Mouse (Mus musculus) hindbrain, embryonic 16.5 days (tissue): ENCODE measurements around the gene Stra6. TPM values are rescaled to one million over a fixed set of nuclear protein-coding genes. Genes with fewer than 3 reads are reported as not detected.
A peak's percentile ranks its signal among the peaks of the same experiment; 100 is the strongest.

Source experiments
- ATAC-seq: fragments of 200-750 bp; cut with Nextera tagmentation; 2 replicates; pipeline ENCODE4 v1.8.0; 2017; ENCODE audit warnings: moderate TSS enrichment, moderate library complexity
- H3K27ac ChIP-seq: fragments of 300-500 bp; sonication (generic); 2 replicates; pipeline ENCODE4 v1.5.1; 2014; ENCODE audit warnings: low read depth, mild to moderate bottlenecking, control low read depth, low read length, moderate library complexity
- H3K27me3 ChIP-seq: fragments of 300-500 bp; sonication (generic); replicated peaks from 2 replicates; pipeline ENCODE4 v1.6.1; 2014; ENCODE audit warnings: low read length; ENCODE audit not compliant: control insufficient read depth, insufficient read depth
- H3K36me3 ChIP-seq: fragments of 300-500 bp; sonication (generic); 2 replicates; pipeline ENCODE4 v1.6.1; 2014; ENCODE audit warnings: mild to moderate bottlenecking, low read length, moderate library complexity, mixed read lengths; ENCODE audit not compliant: control insufficient read depth, insufficient read depth
- H3K4me1 ChIP-seq: fragments of 300-500 bp; sonication (generic); 2 replicates; pipeline ENCODE4 v1.6.1; 2014; ENCODE audit warnings: low read depth, low read length; ENCODE audit not compliant: control insufficient read depth, insufficient read depth
- H3K4me2 ChIP-seq: fragments of 300-500 bp; sonication (generic); 2 replicates; pipeline ENCODE4 v1.6.1; 2014; ENCODE audit warnings: mild to moderate bottlenecking, low read length, control low read depth, moderate library complexity
- H3K4me3 ChIP-seq: fragments of 300-500 bp; sonication (generic); 2 replicates; pipeline ENCODE4 v1.5.1; 2014; ENCODE audit warnings: mild to moderate bottlenecking, low read length, control low read depth, moderate library complexity
- H3K9ac ChIP-seq: fragments of 300-500 bp; sonication (generic); 2 replicates; pipeline ENCODE4 v1.6.1; 2014; ENCODE audit warnings: low read depth, mild to moderate bottlenecking, control low read depth, low read length, moderate library complexity
- H3K9me3 ChIP-seq: fragments of 300-500 bp; sonication (generic); 2 replicates; pipeline ENCODE4 v1.6.1; 2014; ENCODE audit warnings: mild to moderate bottlenecking, low read length, moderate library complexity; ENCODE audit not compliant: control insufficient read depth
- WGBS: fragments of 180-500 bp; shearing (Covaris S2); extraction: QIAGEN DNeasy Blood & Tissue Kit; methylation state at CpG from one replicate; pipeline ENCODE4 v1.1.7; 2014; 5-methylcytosine and 5-hydroxymethylcytosine counted together
- polyA plus RNA-seq: library from polyadenylated mRNA; unstranded; fragments of >200 nt; fragmentation: Nextera tagmentation; extraction: Ambion mirVana; gene quantifications from 2 replicates; pipeline ENCODE4 v1.2.1, GENCODE M21; 2015

The Stra6 gene
- polyA plus RNA-seq, 1 experiment from 2014 or later: 11.6 TPM

GRCm38 (mm10) chr9:58045646-58046045 is 17.9 kb upstream of the Stra6 start:
- no peak for ATAC-seq
- Histone ChIP-seq H3K27ac (no peak overlapping the region), H3K9ac (no peak overlapping the region), H3K4me3 (no peak overlapping the region), H3K9me3 (no peaks in the 10 kb centered on the region), H3K4me1 (peaks cover 53% of the 10 kb centered on the region), H3K27me3 (no peaks in the 10 kb centered on the region), H3K4me2 (no peak overlapping the region), H3K36me3 (no peaks in the 10 kb centered on the region)
- WGBS: 23% methylated on average over 4 of the region's 4 CpGs

- 79% methylated on average over 10 of the region's 10 CpGs for WGBS
- Histone ChIP-seq H3K4me2 (no peak overlapping the region), H3K4me1 (peaks cover 43% of the 10 kb centered on the region), H3K27me3 (no peaks in the 10 kb centered on the region), H3K36me3 (no peaks in the 10 kb centered on the region), H3K27ac (no peak overlapping the region), H3K4me3 (no peak overlapping the region), H3K9me3 (no peaks in the 10 kb centered on the region), H3K9ac (no peak overlapping the region)
- no peak for ATAC-seq
These were observed 16.5 kb upstream of the Stra6 start for GRCm38 (mm10) chr9:58047061-58047460.

DNA sequence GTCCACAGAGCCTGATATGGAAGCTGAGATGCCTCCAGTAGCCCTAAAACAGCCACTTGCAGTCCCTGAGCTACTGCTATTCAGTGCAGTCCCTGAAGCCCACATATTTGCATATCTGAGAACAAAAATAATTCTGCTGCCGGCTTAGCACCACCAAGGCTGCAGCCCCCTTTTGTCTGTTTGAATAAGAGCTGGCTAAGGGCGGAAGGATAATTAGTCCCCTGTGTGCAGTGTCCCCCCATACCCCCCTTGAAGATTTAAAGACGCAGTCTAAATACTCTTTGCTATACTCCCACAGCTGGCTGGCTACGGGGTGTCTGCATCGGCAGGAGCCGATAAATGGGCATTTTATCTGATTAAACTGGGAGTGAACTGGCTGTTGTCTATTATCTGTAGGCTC is 15.0 kb upstream of the Stra6 start:
- peaks cover 37% of the 10 kb centered on the region for H3K4me1 ChIP-seq
- H3K27me3 ChIP-seq: no peaks in the 10 kb centered on the region
- no peaks in the 10 kb centered on the region for H3K9me3 ChIP-seq
- 7% methylated on average over 6 of the region's 6 CpGs for WGBS
- H3K4me3 ChIP-seq: no peak overlapping the region
- peak overlapping the region; percentile 23; the same call in 1 of the 2 replicates for H3K9ac ChIP-seq
- ATAC-seq: no peak
- peak overlapping the region; percentile 5; the same call in 1 of the 2 replicates for H3K4me2 ChIP-seq
- no peaks in the 10 kb centered on the region for H3K36me3 ChIP-seq
- peak overlapping the region; percentile 44; the same call in 1 of the 2 replicates for H3K27ac ChIP-seq

DNA sequence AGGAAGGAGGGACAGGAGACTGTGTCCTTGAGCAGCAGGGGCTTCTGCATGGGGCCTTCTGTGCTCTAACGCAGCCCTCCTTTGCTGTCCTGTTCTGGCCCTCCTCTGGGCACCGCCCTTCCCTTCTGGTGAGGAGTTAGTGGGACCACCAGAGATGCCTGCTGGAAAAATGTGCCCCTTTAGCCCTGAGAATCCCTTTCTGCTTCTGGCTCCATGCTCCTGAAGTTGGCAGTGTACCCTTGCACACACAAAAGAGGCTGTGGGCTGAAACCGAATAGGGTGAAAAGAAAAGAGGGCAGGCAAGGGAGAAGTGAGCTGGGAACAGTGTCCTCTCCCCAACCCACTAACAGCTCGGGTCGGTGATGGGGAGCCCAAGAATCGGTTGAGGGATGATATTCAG is 14.4 kb upstream of the Stra6 start:
- no peak for ATAC-seq
- WGBS: 33% methylated on average over 6 of the region's 6 CpGs
- H3K27me3 ChIP-seq: no peaks in the 10 kb centered on the region
- peaks cover 37% of the 10 kb centered on the region for H3K4me1 ChIP-seq
- H3K9me3 ChIP-seq: no peaks in the 10 kb centered on the region
- H3K4me2 ChIP-seq: no peak overlapping the region
- H3K27ac ChIP-seq: peak overlapping the region; percentile 73
- no peaks in the 10 kb centered on the region for H3K36me3 ChIP-seq
- H3K4me3 ChIP-seq: no peak overlapping the region
- peak overlapping the region; percentile 32; the same call in 1 of the 2 replicates for H3K9ac ChIP-seq

GRCm38 (mm10) chr9:58049861-58050260 is 13.7 kb upstream of the Stra6 start:
- H3K27ac ChIP-seq: no peak overlapping the region
- peaks cover 30% of the 10 kb centered on the region for H3K4me1 ChIP-seq
- 0 out of 2 replicates have a peak overlapping the region, but pooled peaks have one; percentile 32 for H3K9ac ChIP-seq
- H3K4me2 ChIP-seq: no peak overlapping the region
- H3K36me3 ChIP-seq: no peaks in the 10 kb centered on the region
- H3K9me3 ChIP-seq: no peaks in the 10 kb centered on the region
- WGBS: 72% methylated on average over 7 of the region's 7 CpGs
- no peak for ATAC-seq
- H3K4me3 ChIP-seq: no peak overlapping the region
- H3K27me3 ChIP-seq: no peaks in the 10 kb centered on the region

GRCm38 (mm10) chr9:58051937-58052336 is 11.7 kb upstream of the Stra6 start:
- 35% methylated on average over 5 of the region's 5 CpGs for WGBS
- no peak for ATAC-seq

GRCm38 (mm10) chr9:58053102-58053501 is 10.5 kb upstream of the Stra6 start:
- H3K4me2 ChIP-seq: no peak overlapping the region
- no peak overlapping the region for H3K4me3 ChIP-seq
- peaks cover 27% of the 10 kb centered on the region for H3K4me1 ChIP-seq
- 0 out of 2 replicates have a peak, but pooled peaks cover 2% of the 10 kb centered on the region for H3K27me3 ChIP-seq
- H3K27ac ChIP-seq: no peak overlapping the region
- no peak for ATAC-seq
- 15% methylated on average over 3 of the region's 3 CpGs for WGBS
- H3K9ac ChIP-seq: no peak overlapping the region
- H3K36me3 ChIP-seq: no peaks in the 10 kb centered on the region
- no peaks in the 10 kb centered on the region for H3K9me3 ChIP-seq

More at GRCm38 (mm10) chr9:58051937-58052336, 11.7 kb upstream of the Stra6 start:
- H3K4me3 ChIP-seq: no peak overlapping the region
- H3K9me3 ChIP-seq: no peaks in the 10 kb centered on the region
- H3K9ac ChIP-seq: no peak overlapping the region; the same call in 1 of the 2 replicates
- no peak overlapping the region for H3K27ac ChIP-seq
- peaks cover 31% of the 10 kb centered on the region for H3K4me1 ChIP-seq
- no peak overlapping the region for H3K4me2 ChIP-seq
- H3K27me3 ChIP-seq: 0 out of 2 replicates have a peak, but pooled peaks cover 2% of the 10 kb centered on the region
- no peaks in the 10 kb centered on the region for H3K36me3 ChIP-seq

GRCm38 (mm10) chr9:58053544-58053943 is 10.0 kb upstream of the Stra6 start:
- ATAC-seq: no peak

DNA sequence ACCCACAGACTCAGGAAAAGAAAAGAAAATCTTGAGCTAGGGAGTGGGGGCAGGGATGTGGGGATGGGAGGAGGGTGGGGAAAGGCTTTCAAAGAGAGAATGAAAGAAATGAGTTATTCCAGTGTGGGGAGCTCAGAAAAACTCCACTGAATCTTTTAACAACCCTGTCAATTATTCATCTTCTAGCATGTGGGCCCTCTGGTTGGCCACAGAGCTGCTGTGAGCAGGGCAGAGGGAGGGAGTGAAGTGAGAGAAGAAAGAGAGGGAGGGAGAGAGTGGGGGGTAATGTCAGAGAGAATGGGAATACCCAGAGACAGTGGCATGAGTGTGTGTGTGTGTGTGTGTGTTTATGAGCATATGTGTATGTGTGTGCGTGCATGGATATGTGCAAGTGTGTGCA is 9.6 kb upstream of the Stra6 start:
- H3K27me3 ChIP-seq: peaks cover 5% of the 10 kb centered on the region; the same call in 1 of the 2 replicates
- no peaks in the 10 kb centered on the region for H3K9me3 ChIP-seq
- H3K9ac ChIP-seq: no peak overlapping the region
- no peaks in the 10 kb centered on the region for H3K36me3 ChIP-seq
- WGBS: 97% methylated on average over 1 of the region's 1 CpGs
- ATAC-seq: no peak
- no peak overlapping the region for H3K27ac ChIP-seq
- no peak overlapping the region for H3K4me3 ChIP-seq
- peaks cover 19% of the 10 kb centered on the region for H3K4me1 ChIP-seq
- H3K4me2 ChIP-seq: no peak overlapping the region

More at GRCm38 (mm10) chr9:58053544-58053943, 10.0 kb upstream of the Stra6 start:
- peak overlapping the region; percentile 46; the same call in 1 of the 2 replicates for H3K9ac ChIP-seq
- peaks cover 23% of the 10 kb centered on the region for H3K4me1 ChIP-seq
- WGBS: 47% methylated on average over 3 of the region's 3 CpGs
- no peak overlapping the region for H3K4me3 ChIP-seq
- no peaks in the 10 kb centered on the region for H3K9me3 ChIP-seq
- H3K4me2 ChIP-seq: no peak overlapping the region
- H3K27ac ChIP-seq: 0 out of 2 replicates have a peak overlapping the region, but pooled peaks have one; percentile 32
- H3K27me3 ChIP-seq: peaks cover 5% of the 10 kb centered on the region; the same call in 1 of the 2 replicates
- H3K36me3 ChIP-seq: no peaks in the 10 kb centered on the region
